Mouse (Mus musculus) cerebellum, postnatal 10 days (tissue): ENCODE data around the gene Ablim1.
A peak's percentile ranks its signal among the peaks of the same experiment; 100 is the strongest.

Source experiments
- DNase-seq, 2 experiments: peaks; one replicate each; pipeline ENCODE4 v3.0.0; 2021; ENCODE audit warnings: mixed read lengths in 2 of 2

Gene Ablim1

GRCm38 (mm10) chr19:57298006-57298405, 16.7 kb downstream of the Ablim1 start:
- no peak for DNase-seq

- DNase-seq, result no peak
Measured at GRCm38 (mm10) chr19:57297447-57297846, 17.3 kb downstream of the Ablim1 start.

- DNase-seq, result peak; percentile 42 to 61
Measured at GRCm38 (mm10) chr19:57296539-57296938, 18.2 kb downstream of the Ablim1 start.

- no peak for DNase-seq
Measured at GRCm38 (mm10) chr19:57295521-57295920, 19.2 kb downstream of the Ablim1 start.

- DNase-seq, result peak in 1 of 2 experiments; percentile 42
Measured at GRCm38 (mm10) chr19:57294356-57294755, 20.4 kb downstream of the Ablim1 start.

GRCm38 (mm10) chr19:57293737-57294136, 21.0 kb downstream of the Ablim1 start:
- DNase-seq, result peak in 1 of 2 experiments; percentile 34

GRCm38 (mm10) chr19:57283310-57283709, 31.4 kb downstream of the Ablim1 start:
- DNase-seq, result no peak

- peak; percentile 48 to 53 for DNase-seq
Measured at GRCm38 (mm10) chr19:57282642-57283041, 32.1 kb downstream of the Ablim1 start.

GRCm38 (mm10) chr19:57279666-57280065, 35.1 kb downstream of the Ablim1 start:
- no peak for DNase-seq

GRCm38 (mm10) chr19:57278263-57278662, 36.5 kb downstream of the Ablim1 start:
- DNase-seq, result no peak

- DNase-seq, result no peak
Measured at GRCm38 (mm10) chr19:57277010-57277409, 37.7 kb downstream of the Ablim1 start.

- no peak for DNase-seq
Measured at GRCm38 (mm10) chr19:57275166-57275953, 39.4 kb downstream of the Ablim1 start.

GRCm38 (mm10) chr19:57274717-57275116, 40.0 kb downstream of the Ablim1 start:
- peak; percentile 41 to 44 for DNase-seq

- peak in 1 of 2 experiments; percentile 35 for DNase-seq
Measured at GRCm38 (mm10) chr19:57274286-57274685, 40.4 kb downstream of the Ablim1 start.

- DNase-seq, result peak; percentile 73 to 80
Measured at GRCm38 (mm10) chr19:57272824-57273613, 41.7 kb downstream of the Ablim1 start.

GRCm38 (mm10) chr19:57271757-57272156, 43.0 kb downstream of the Ablim1 start:
- no peak for DNase-seq

GRCm38 (mm10) chr19:57270711-57271110, 44.0 kb downstream of the Ablim1 start:
- DNase-seq, result no peak

GRCm38 (mm10) chr19:57269791-57270190, 44.9 kb downstream of the Ablim1 start:
- no peak for DNase-seq

- peak in 1 of 2 experiments; percentile 22 for DNase-seq
Measured at GRCm38 (mm10) chr19:57267531-57267930, 47.2 kb downstream of the Ablim1 start.

GRCm38 (mm10) chr19:57266374-57267085, 48.2 kb downstream of the Ablim1 start:
- DNase-seq, result no peak

- no peak for DNase-seq
Measured at GRCm38 (mm10) chr19:57264296-57264947, 50.3 kb downstream of the Ablim1 start.

GRCm38 (mm10) chr19:57257801-57258200, 56.9 kb downstream of the Ablim1 start:
- DNase-seq, result no peak

- DNase-seq, result no peak
Measured at GRCm38 (mm10) chr19:57256666-57257065, 58.1 kb downstream of the Ablim1 start.
